Mouse (Mus musculus): ENCODE measurements around the gene Bid.

Bid gene

DNA sequence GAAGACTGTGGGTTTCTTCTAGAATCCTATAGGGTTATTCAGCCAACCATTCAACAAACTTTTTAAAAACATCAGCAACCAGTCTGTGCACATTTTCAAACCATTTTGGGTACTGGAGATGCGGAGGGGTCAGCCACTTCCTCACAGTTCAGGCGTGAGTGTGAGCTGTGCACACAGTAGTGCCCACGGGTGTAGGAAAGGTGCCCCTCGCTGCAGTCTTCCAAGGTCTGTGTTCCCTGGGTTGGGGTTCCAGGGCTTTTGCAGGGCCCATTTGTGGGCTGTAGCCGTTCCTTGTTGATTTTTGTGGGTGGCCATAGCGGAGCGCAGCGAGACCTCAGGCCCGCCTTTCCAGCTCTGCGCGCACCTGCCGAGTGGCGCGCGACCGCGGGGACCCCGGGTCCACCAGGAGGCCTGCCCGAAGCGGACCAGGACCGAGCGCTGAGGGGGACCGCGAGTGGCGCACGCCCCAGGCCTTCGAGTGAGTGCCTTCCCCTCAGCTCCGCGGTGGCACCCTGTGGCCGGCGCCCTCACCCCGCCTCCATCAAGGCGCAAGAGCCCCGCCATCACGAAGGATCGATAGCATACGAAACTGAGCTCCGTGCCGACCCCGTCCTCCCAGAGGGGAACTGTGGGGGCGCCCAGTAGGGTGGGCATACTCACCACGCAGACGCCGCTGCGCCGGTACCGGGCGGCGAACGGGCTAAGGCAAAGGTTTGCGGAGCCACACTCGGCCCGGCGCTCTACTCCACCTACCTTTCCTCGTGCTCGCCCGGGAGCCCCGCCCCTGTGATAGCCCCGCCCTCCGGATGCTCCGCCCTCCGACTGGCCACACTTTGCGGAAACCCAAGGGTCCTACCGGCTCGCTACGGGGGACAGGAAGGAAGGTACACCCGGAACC is at the start of gene Bid:
TSS of gene Bid (minus strand) at position 780 of the 898 bp plus-strand sequence.
- WGBS: 3% methylated on average over 66 of the region's 67 CpGs

DNA sequence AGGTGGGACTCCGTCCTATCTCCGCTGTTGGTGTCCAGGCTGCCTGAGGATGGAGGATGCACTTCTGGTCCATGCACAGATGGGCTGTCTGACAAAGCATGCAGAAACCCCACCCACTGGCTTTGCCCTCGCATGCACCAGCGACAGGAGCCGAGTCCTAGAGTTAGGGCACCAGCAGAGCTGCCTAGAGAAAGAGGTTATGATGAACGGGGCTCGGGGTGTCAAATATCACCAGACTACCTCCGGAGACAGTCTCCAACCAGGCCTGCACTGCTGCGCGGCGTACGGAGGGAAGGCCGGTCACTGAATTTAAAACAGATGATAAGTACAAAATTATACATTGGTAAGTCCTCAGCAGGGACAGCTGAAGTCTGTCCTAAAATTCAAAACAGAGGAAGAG is 49.2 kb upstream of the Bid start:
- WGBS: 69% methylated on average over 13 of the region's 13 CpGs

DNA sequence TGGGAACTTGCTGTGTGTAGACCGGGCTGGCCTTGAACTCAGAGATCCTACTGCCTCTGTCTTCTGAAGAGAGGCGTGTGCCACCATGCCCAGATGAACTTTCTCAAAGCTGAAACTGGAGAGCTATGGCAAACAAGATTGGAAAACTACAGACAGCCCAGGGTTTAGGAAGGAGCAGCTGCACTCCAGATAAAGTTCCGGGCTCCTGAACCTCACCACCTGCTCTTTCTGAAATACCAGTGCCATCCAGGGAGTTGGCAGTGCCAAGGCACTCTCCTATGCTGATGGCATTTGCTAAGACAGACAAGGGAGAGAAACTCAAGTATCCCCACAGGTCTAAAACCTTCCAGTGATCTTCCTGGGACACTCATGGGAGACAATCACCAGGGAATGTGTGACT is 47.5 kb upstream of the Bid start:
- 87% methylated on average over 3 of the region's 3 CpGs for WGBS

DNA sequence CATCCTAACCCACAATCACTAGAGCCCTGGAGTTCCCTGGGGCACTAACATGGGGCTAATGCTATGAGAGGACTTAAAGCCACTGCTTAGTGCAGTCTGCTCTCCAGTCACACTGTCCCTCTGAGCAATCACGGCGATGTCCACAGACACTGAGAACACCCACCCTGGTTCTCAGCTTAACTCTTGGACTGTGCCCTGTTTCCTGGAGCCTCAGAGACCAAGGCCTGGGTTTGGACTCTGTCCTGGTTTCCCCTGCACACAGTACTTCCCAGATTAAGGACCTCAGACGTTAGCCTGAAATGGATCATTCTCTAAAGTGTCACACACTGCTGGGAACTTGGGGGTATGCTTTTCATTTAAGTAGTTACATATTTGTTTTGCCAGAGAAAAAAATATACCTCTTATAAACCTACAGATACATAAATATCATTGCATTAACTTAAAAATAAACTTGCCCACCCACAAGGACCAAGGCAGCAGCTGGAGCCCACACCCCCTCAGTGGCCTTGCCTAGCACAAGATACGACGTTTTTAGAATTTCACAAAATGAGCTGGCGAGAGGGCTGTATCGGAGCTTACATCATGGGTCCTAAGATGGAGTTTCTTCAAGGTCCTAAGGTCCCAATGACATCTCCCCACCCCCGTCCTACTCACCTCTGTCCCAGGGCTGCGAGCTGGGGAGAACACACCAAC is 43.8 kb upstream of the Bid start:
- WGBS: 58% methylated on average over 9 of the region's 9 CpGs

DNA sequence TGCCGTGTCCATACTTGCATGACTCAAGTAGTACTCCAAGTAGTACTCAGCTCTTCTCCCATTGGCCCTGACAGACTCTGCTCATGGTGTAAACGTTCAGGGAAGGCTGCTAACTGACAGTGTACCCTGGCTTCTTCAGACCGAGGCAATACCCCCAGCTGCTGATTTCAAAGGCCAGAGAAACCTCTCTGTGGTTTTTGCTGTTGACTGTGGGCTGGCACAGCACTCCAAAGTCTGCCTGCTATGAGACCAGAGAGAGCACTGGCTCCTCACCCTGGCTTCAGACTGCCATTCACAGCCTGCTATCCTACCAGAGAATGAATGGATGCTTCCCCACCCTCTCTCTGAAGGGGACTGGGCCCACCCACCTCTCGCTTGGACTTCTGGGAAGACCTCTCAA is 40.7 kb upstream of the Bid start:
- 76% methylated on average over 4 of the region's 4 CpGs for WGBS

DNA sequence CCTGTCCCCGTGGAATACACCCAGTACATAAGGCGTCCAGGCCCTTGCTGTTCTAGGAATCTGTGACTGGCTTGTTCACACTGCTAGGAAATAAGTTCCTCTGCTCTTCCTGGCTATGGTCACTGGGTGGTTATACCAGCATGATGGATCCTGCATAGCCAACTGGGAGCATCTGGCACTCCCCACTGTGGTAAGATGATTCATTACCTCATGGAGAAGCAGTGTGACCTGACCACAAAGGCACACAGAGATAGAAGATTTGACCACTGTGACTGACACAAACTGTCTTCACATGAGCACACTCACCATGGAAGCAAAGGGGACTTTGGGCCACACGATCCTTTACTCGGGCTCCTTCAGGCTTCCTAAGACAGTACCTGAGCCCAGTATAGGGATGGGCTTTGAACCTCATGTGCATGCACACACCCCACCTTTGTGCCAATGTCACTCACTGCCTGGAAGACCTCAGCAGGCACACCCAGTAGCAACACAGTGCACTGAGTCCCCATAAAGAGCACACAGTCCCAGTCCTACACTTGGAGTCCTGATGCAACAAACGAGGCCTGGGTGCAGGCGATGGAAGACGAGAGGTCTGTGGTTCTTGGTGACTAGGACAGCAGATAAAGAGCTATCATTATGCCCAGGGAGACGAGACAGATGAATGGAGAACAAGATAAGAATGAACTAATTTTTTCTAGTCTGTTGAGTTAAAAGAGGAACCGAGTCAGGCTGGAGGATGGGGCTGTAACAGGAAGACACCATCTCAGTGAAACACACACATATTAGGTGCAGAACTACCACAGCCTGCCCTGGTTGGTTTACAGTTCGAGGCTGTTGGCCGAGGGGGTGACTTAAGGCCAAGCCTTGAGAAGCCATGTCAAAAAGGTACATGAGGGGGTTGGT is 39.9 kb upstream of the Bid start:
- WGBS: 84% methylated on average over 11 of the region's 11 CpGs

DNA sequence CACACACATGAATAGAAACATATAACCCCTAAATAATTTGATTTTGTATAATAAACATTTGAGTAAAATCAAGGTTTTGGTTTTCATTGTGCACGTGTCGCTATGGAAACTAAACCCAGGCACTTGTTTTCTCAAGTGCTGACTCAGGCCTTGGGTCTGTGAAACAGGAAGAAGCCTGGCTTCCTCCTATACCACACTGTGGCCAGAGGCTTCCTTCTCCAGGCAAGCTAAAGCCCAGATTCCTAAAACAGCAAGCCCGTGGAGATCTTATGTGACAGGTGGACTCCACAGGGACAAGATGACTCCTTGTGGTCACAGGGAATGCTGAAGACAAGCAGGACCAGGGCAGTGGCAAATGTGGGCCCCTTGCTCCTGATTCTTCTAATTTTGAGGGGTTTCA is 38.6 kb upstream of the Bid start:
- WGBS: 45% methylated on average over 3 of the region's 3 CpGs

DNA sequence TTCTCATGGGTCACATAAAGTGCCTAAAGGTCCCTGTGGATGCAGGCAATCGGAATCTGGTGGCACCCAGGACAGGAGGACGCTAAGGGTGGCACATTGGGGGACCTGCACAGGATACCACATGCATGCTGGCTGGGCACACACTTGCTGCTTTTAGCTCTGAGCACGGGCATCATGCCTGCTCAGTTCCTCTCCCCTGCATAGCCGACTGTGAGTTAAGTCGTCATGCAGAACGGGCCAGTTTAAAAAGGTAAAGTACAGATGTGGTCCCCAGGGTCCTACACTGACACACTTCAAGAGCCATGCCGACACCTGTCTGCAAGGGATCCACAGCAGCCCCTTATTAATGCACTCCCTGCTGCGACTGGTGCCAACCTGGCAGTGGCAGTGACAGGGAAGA is 37.6 kb upstream of the Bid start:
- 79% methylated on average over 8 of the region's 8 CpGs for WGBS

DNA sequence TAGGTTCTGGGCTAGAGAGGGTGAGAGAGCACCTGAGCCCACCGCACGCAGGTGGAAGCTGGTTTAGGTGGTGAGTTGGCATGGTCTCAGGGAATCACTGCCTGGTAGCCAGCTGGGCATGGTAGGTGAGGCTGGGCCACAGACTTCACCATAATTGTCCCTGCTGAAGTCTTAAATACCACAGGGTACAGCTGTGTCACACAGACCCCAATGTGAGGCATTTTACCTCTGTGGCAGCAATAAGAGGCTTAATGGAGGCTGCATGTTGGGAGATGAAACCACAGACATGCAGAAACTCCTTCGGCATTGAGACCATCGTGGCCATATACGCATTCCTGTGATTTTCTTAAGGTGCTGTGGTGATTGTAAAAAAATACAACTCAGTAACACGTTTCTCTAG is 35.8 kb upstream of the Bid start:
- 93% methylated on average over 6 of the region's 6 CpGs for WGBS

DNA sequence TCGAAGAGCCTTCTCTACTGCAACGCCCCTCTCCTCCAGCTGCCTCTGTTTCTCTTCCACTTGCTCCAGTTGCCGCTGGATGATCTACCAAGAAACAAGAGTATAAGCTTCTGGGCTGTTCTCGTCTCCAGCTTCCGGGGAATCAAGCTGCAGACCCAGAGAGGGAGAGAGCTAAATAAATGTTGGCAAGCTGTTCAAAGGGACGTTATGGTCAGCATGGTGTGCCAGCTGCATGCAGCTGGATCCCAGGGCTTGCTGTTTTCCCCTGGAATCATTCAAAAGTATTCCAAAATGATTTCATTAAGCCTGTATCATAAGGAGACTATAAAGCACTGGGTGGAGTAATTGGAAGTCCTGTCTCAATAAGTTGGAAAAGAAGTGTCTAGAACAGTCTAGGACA is 34.7 kb upstream of the Bid start:
- WGBS: 83% methylated on average over 6 of the region's 6 CpGs

DNA sequence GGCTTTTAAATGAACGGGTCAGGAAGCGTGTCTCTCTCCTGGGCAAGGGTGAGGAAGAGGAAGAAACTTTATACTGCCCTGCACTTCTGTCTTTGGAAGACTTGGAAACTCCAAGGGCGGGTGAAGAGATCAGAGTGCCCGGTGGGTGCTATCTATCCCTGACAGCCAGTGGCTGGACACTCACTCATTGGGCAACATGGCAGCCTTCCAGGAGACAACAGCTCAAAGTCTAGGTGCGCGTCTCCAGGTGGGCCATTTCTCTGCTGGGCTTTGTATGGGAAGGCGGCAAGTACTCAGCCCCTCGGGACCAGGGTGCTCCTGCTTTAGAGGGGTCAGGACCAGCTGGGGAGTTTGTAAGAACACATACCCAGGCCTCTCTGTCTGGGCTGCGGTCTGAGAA is 28.9 kb upstream of the Bid start:
- 94% methylated on average over 9 of the region's 9 CpGs for WGBS

DNA sequence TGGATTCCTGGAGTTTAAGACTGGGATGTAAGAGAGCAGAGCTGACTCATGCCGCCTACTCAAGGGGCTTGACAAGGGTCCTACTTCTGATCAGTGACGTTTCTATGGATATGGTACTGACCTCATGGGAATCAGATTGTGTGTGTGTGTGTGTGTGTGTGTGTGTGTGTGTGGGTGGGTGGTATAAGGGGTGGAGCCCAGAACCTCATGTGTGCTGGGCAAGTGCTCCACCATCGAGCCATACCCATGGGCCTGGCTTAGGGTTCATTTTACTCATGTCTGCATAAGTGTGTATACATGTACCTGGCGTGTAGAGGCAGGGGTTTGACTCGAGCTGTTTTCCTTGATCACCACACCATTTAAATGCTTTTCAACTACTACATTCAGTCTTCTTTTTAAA is 27.3 kb upstream of the Bid start:
- 80% methylated on average over 5 of the region's 5 CpGs for WGBS

DNA sequence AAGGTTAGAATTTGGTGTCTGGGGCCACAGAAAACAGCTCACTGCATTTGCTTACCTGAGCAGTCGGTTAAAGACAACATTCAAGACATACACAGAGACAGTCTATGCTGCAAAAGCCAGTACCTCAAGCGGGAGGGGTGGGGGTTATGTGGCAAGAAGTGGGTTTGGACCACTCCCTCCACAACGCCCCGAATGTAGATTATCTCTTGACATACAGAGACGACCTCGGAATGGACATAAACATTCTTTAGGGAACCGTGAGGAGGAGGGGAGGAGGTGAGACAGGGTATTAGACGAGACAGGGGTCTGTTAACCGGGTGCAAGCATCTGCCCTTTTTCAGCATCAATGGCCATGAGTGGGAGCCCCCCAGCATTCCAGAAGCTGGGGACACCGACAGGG is 26.9 kb upstream of the Bid start:
- 89% methylated on average over 10 of the region's 10 CpGs for WGBS

DNA sequence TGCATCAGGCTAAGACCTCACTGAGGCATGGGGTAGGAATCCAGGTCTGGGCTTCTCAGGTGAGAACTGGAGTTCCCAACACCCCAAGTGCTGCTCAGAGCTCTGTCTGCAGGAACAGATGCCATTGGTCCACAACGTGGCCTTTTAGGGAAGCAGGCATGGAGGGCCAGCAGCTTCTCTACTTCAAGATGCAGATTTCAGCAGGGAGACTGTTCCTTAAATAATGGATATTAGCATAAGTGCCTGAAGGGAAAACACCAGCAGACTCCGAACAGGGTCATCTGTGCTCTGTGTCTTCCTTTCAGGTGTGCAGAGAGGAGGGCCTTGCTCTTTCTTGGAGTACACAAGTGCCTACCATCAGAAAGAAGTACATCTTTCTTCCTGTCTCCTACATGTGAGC is 26.4 kb upstream of the Bid start:
- 68% methylated on average over 2 of the region's 2 CpGs for WGBS

DNA sequence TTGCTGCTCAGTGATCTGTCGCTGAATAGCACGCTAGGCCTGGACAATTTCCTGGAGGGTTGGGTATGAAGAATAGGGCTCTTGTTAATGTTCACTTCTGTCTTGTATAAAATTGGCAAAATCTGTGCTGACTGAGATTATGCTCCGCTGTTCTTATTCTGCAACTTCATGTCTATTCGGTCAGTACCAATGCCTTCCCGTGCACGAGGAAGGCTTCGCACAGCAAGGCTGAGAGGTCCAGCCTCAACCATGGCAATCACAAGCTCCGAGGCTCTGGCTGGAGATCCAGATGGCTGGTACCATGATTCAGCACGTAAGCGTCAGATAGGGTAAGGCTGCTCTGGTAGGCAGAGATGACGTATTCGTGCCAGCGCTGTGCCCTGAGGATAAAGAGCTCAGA is 24.9 kb upstream of the Bid start:
- WGBS: 48% methylated on average over 13 of the region's 13 CpGs

DNA sequence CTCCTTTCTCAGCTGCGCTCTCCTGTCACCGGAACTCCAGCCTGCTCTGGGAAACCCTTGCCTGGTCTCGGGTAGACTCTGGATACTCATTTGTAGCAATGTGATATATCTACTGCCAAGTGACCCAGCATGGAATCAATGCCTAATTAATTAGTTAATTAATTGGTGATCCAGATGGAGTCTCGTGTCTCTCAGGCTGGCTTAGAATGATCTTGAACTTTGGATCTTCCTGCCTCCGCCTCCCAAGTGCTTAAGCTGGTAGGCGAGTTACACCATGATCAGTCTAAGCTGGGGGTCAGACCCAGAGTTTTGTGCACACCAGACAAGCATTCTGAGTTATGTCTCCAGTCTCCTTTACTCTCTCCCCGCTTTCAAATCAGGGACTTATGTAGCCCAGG is 24.4 kb upstream of the Bid start:
- 82% methylated on average over 7 of the region's 7 CpGs for WGBS

DNA sequence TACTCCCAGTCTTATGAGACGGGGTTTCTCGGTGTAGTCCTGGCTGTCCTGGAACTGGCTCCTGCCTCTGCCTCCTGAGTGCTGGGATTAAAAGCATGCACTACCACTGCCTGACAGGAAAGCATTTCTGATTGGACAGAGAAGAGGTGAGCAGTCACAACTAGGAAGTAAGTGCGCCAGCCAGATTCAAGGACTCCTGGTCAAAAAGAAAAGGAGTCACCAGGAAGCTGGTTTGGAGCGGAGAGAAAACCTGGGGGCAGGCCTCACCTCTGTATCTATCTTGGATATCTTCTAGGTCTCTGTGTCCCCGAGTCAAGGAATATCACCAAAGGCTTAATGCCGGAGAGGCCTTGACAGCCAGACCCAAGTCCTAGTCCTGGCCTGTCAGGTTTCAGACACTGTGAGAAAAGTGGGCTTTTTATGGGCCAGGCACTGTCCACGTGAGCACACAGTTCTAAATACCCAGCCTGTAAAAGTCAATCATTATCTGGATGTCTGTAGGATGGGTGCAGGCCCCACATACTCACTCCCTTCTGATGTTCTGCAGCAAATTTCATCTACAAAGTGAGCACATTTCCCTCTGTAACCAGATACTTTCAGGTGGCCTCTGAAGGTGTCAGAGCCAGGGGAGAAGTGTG is 23.9 kb upstream of the Bid start:
- 88% methylated on average over 7 of the region's 7 CpGs for WGBS

DNA sequence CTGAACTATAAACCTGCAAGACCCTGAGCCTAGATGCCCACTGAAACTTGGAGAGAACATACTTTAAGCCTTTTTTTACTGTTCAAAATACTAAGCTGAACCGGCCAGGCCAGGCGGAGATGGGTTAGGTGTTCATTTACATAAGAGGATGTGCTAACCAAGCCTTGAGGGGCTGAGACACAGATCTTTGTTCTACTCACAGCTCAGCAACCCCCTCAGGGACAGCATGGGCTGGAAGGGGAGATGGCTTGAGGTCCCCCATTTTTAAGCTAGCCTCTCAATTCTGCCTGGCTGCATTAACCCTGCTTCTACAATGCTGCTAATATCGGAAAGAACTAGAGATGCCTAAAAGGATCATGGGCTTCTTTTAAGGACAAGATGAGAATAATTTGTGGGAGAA is 23.1 kb upstream of the Bid start:
- WGBS: 85% methylated on average over 3 of the region's 3 CpGs

DNA sequence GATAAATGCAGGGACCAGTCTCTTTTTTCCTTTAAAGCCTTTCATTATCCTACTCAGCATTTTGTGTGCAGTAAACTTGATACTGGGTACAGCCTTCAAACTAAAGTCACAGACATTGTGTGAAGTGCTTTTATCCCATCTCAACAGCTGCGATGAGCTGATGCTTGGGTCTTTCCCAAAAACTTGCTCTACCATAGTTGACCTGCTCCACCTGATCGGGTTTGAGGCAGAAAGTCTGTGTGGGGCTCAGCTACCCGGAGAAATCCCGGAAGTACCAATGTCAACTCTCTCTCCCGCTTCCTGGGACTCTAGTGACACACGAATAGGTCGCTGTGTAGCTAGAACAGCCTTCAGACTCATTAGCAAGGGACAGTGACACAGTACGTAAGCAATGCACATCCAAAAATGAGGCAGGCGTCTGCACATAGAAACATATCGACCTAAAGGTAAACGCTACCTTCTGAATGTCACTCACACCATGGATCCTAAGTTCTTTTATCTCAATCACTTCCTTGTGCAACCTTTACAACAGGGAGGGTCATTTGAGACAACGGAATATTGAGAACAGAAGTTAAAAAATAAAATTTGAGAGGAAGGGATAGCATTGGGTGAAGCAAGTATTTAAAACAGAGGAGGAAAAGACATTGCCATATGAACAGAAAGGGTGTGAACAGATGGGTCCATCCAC is 22.3 kb upstream of the Bid start:
- WGBS: 80% methylated on average over 12 of the region's 12 CpGs

DNA sequence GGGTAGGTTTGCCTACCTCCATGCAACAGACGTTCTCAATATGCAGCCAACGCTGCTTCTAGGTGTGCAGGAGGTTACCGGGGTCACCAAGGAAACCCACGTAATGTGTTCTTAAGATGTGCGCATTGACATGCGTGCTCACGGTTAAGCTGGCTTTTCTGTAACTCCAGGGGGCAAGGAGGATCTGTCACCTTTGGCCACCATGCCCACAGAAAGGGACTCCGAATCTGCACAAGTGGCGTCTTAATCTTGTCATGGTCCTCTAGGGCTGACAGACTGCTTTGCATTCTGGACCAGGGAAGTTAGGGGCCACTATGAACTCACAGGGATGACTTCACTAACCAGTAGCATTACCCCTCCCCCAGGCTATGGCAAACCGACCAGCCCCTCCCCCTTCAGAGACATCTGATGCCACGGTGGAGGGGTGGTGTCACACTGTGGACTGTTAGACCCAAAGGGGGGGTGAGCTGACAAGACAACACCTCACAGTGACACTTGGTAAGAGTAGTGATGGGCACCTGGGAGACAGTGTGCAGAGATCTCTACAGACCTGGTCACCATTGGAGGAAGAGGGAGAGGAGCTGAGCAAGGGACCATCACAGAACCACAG is 21.5 kb upstream of the Bid start:
- 85% methylated on average over 11 of the region's 11 CpGs for WGBS

DNA sequence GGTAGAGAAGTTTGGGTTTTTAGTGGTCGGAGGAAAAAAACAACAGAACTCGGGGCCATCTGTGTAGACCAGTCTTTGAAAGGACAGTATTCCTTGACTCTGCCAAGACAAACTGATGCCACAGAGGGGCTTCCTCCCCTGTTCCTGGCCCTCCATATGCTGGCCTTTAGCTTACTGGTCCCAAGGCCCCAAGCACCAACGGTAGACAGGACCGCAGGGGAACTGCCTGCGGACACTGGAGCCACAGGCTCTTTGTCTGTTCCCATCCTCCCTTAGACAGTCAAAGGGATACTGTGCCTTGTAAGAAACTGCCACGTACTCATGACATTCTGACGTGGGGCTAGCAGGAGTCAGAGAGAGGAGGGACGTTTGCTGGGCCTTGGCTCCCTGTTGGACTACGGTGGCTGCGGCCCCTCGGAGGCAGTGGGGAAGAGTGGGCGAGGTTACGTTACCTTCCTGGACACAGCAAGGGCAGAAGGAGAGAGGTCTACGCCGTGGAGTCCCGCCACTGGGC is 20.5 kb upstream of the Bid start:
- whole genome bisulfite sequencing: 71% methylated on average over 16 of the region's 16 CpGs

All from cerebral cortex, adult 2 months (tissue).